In genomic region chr10:42855250-42855649, GRCm38 (mm10) we compare ENCODE assay signal across 9 mouse cellular contexts. TPM values are rescaled to one million over a fixed set of nuclear protein-coding genes. Genes with fewer than 3 reads are reported as not detected.
A peak's percentile ranks its signal among the peaks of the same experiment; 100 is the strongest.
DNase-seq lines count a peak whose midpoint lies in the region; ATAC-seq and TF ChIP-seq lines count a peak whose summit lies in the region.
"Had no signal": no experiment of that assay in that cellular context is flagged by ENCODE, and none has a peak within 500 bp of the region (broad histone marks: within the 10 kb centered on the region; RNA-seq: fewer than 3 reads in every experiment).

No protein-coding gene starts in this region.

- no peaks in the 10 kb centered on the region for H3K27me3 ChIP-seq in heart, embryonic 11.5 days (ENCODE audit: control insufficient read depth, insufficient read depth, low read length)
- H3K27me3 ChIP-seq in embryonic facial prominence, embryonic 10.5 days (replicated peaks; ENCODE audit: low read depth, poor library complexity, severe bottlenecking): peaks cover 11% of the 10 kb centered on the region; the same call in 1 of the 2 replicates
- no peaks in the 10 kb centered on the region for H3K27me3 ChIP-seq in thymus, adult 2 months (ENCODE audit: control insufficient read depth, insufficient read depth, low read length)
- H3K27me3 ChIP-seq in liver, postnatal 0 days (ENCODE audit: insufficient read depth, low read length): no peaks in the 10 kb centered on the region
- H3K27me3 ChIP-seq: embryonic facial prominence, embryonic 15.5 days had no signal

- peaks cover 7% of the 10 kb centered on the region; the same call in 1 of the 2 replicates for H3K4me1 ChIP-seq in heart, embryonic 11.5 days (ENCODE audit: control insufficient read depth, insufficient read depth, low read length)
- peaks cover 29% of the 10 kb centered on the region for H3K4me1 ChIP-seq in embryonic facial prominence, embryonic 10.5 days
- peaks cover 3% of the 10 kb centered on the region for H3K4me1 ChIP-seq in thymus, adult 2 months (replicated peaks; ENCODE audit: control insufficient read depth, insufficient read depth, low read length)
- no peaks in the 10 kb centered on the region for H3K4me1 ChIP-seq in liver, postnatal 0 days (ENCODE audit: insufficient read depth)

- DNase-seq in heart, adult 11 months: peak; percentile 95
- DNase-seq in embryonic facial prominence, embryonic 10.5 days (ENCODE audit: low spot score): peak; percentile 46
- peak; percentile 11 to 22 for DNase-seq in kidney, adult 8-10 months
- DNase-seq in lung, postnatal 10 days: peak; percentile 72
- DNase-seq in right cerebral cortex, postnatal 10 days (ENCODE audit: low spot score in 2 of 2): no peak
- DNase-seq in thymus, adult 2 months: no peak
- DNase-seq in liver, postnatal 0 days: no peak

- no peak for TF ChIP-seq POLR2A in thymus, adult 2 months (IDR thresholded peaks at IDR 0.05; ENCODE audit: control insufficient read depth, extremely low read depth, insufficient read depth, low read length, poor library complexity)

- no peak overlapping the region for H3K4me3 ChIP-seq in heart, embryonic 11.5 days (ENCODE audit: low read depth, low read length)
- H3K4me3 ChIP-seq in embryonic facial prominence, embryonic 10.5 days: no peak overlapping the region
- H3K4me3 ChIP-seq in thymus, adult 2 months (ENCODE audit: control insufficient read depth, insufficient read depth, low read length): no peak overlapping the region
- no peak overlapping the region for H3K4me3 ChIP-seq in liver, postnatal 0 days (ENCODE audit: low read depth, low read length)
- H3K4me3 ChIP-seq: embryonic facial prominence, embryonic 15.5 days had no signal

- ATAC-seq in heart, embryonic 11.5 days (replicated peaks; ENCODE audit: insufficient number of reproducible peaks, low FRiP score, low TSS enrichment): no peak
- no peak for ATAC-seq in liver, postnatal 0 days

- H3K27ac ChIP-seq in heart, embryonic 11.5 days (ENCODE audit: low read depth, low read length): no peak overlapping the region
- H3K27ac ChIP-seq in embryonic facial prominence, embryonic 10.5 days (replicated peaks): peak overlapping the region; percentile 65
- no peak overlapping the region for H3K27ac ChIP-seq in thymus, adult 2 months (ENCODE audit: control insufficient read depth, insufficient read depth, low read length)
- no peak overlapping the region for H3K27ac ChIP-seq in liver, postnatal 0 days (ENCODE audit: low read depth)
- H3K27ac ChIP-seq: embryonic facial prominence, embryonic 15.5 days had no signal

- WGBS in heart, embryonic 11.5 days (ENCODE audit: insufficient replicate concordance): 28% methylated on average over 5 of the region's 5 CpGs
- WGBS in embryonic facial prominence, embryonic 10.5 days: 40% methylated on average over 5 of the region's 5 CpGs
- WGBS in thymus, adult 2 months: 81% methylated on average over 5 of the region's 5 CpGs
- WGBS in liver, postnatal 0 days (ENCODE audit: insufficient replicate concordance): 44% methylated on average over 5 of the region's 5 CpGs

- H3K4me2 ChIP-seq in heart, embryonic 11.5 days: no peak overlapping the region
- no peak overlapping the region for H3K4me2 ChIP-seq in liver, postnatal 0 days (ENCODE audit: low read depth, low read length)
- H3K4me2 ChIP-seq: embryonic facial prominence, embryonic 15.5 days had no signal

- no peak for TF ChIP-seq CTCF in thymus, adult 2 months (IDR thresholded peaks at IDR 0.05; ENCODE audit: borderline replicate concordance, control insufficient read depth, extremely low read depth, insufficient read depth, low read length, poor library complexity)
- TF ChIP-seq CTCF in liver, postnatal 0 days (IDR thresholded peaks at IDR 0.05; ENCODE audit: low read depth): no peak

- H3K36me3 ChIP-seq in heart, embryonic 11.5 days (ENCODE audit: control insufficient read depth, insufficient read depth, low read length): no peaks in the 10 kb centered on the region
- no peaks in the 10 kb centered on the region for H3K36me3 ChIP-seq in embryonic facial prominence, embryonic 10.5 days (replicated peaks)
- H3K36me3 ChIP-seq in thymus, adult 2 months (ENCODE audit: control insufficient read depth, insufficient read depth, low read length): no peaks in the 10 kb centered on the region
- H3K36me3 ChIP-seq in liver, postnatal 0 days (replicated peaks; ENCODE audit: insufficient read depth, low read length): no peaks in the 10 kb centered on the region
- H3K36me3 ChIP-seq: embryonic facial prominence, embryonic 15.5 days had no signal

- H3K9ac ChIP-seq in heart, embryonic 11.5 days (ENCODE audit: low read depth, low read length): no peak overlapping the region
- H3K9ac ChIP-seq in liver, postnatal 0 days (replicated peaks): no peak overlapping the region
- H3K9ac ChIP-seq: embryonic facial prominence, embryonic 15.5 days had no signal

- H3K9me3 ChIP-seq in heart, embryonic 11.5 days (replicated peaks; ENCODE audit: control insufficient read depth, low read length): 0 out of 2 replicates have a peak, but pooled peaks cover 2% of the 10 kb centered on the region
- H3K9me3 ChIP-seq in embryonic facial prominence, embryonic 10.5 days: no peaks in the 10 kb centered on the region; the same call in 1 of the 2 replicates
- H3K9me3 ChIP-seq in liver, postnatal 0 days (ENCODE audit: low read length): peaks cover 4% of the 10 kb centered on the region; the same call in 1 of the 2 replicates
- H3K9me3 ChIP-seq: embryonic facial prominence, embryonic 15.5 days had no signal

- TF ChIP-seq EP300 in liver, postnatal 0 days (IDR thresholded peaks at IDR 0.05; ENCODE audit: low read depth): no peak

RNA-seq across cellular contexts. Expression of gene Scml4, which starts 4.9 kb away (rescaled TPM):
- polyA plus RNA-seq in heart, embryonic 11.5 days (2014; fragmentation: Nextera tagmentation; extraction: Ambion mirVana): 0.92 and 1.7 TPM in 2 replicates
- 0.64 and 0.65 TPM in 2 replicates for polyA plus RNA-seq in embryonic facial prominence, embryonic 10.5 days (2016; fragmentation: Nextera tagmentation; extraction: Ambion mirVana)
- polyA plus RNA-seq in thymus, adult 2 months (2012; rRNA removed): 32.9 and 42.5 TPM in 2 replicates
- 0.43 and 0.49 TPM in 2 replicates for polyA plus RNA-seq in liver, postnatal 0 days (2015; fragmentation: Nextera tagmentation; extraction: Ambion mirVana)

Comparison
In these comparisons a context has a peak if more than half of its experiments do, and no peak if none do; other contexts are left out.
1. DNase-seq: peak in heart, adult 11 months (single experiment), embryonic facial prominence, embryonic 10.5 days (single experiment), kidney, adult 8-10 months (2 of 2) and lung, postnatal 10 days (single experiment); none in right cerebral cortex, postnatal 10 days (0 of 2), thymus, adult 2 months (single experiment) and liver, postnatal 0 days (single experiment).
2. RNA of gene Scml4, which starts 4.9 kb away (polyA plus RNA-seq): 32.9 to 42.5 TPM in thymus, adult 2 months; 0.92 to 1.7 TPM in heart, embryonic 11.5 days, 0.64 to 0.65 TPM in embryonic facial prominence, embryonic 10.5 days and 0.43 to 0.49 TPM in liver, postnatal 0 days; every median in the first group is over 10 times any median in the second.